Mouse (Mus musculus): Measurements from ENCODE around the gene Gm42420. TPM values are rescaled to one million over a fixed set of nuclear protein-coding genes. Genes with fewer than 3 reads are reported as not detected.

Gm42420 gene
- polyA plus RNA-seq, 1 experiment from 2014 or later: 0.43 TPM

GRCm38 (mm10) chr6:39610207-39610606 lies 24.7 kb downstream of the Gm42420 start:
- Histone ChIP-seq H3K36me3 (ENCODE audit: control insufficient read depth, insufficient read depth, low read length) (0 out of 2 replicates have a peak, but pooled peaks cover 2% of the 10 kb centered on the region), H3K4me3 (replicated peaks; ENCODE audit: low read length) (no peak overlapping the region), H3K9me3 (replicated peaks; ENCODE audit: control insufficient read depth, low read length) (no peaks in the 10 kb centered on the region), H3K27me3 (ENCODE audit: control insufficient read depth, insufficient read depth, low read length) (no peaks in the 10 kb centered on the region), H3K4me1 (ENCODE audit: control insufficient read depth, insufficient read depth, low read length) (no peaks in the 10 kb centered on the region), H3K27ac (ENCODE audit: low read length) (no peak overlapping the region), H3K4me2 (ENCODE audit: low read depth, low read length) (no peak overlapping the region), H3K9ac (ENCODE audit: low read length) (no peak overlapping the region)
- ATAC-seq (ENCODE audit: insufficient read depth, low FRiP score): no peak
- 64% methylated on average over 2 of the region's 2 CpGs for WGBS

GRCm38 (mm10) chr6:39611296-39611695 lies 25.7 kb downstream of the Gm42420 start:
- Histone ChIP-seq H3K4me1 (ENCODE audit: control insufficient read depth, insufficient read depth, low read length) (no peaks in the 10 kb centered on the region), H3K27me3 (ENCODE audit: control insufficient read depth, insufficient read depth, low read length) (no peaks in the 10 kb centered on the region), H3K36me3 (ENCODE audit: control insufficient read depth, insufficient read depth, low read length) (peaks cover 6% of the 10 kb centered on the region; the same call in 1 of the 2 replicates), H3K9me3 (replicated peaks; ENCODE audit: control insufficient read depth, low read length) (no peaks in the 10 kb centered on the region), H3K27ac (ENCODE audit: low read length) (no peak overlapping the region), H3K4me2 (ENCODE audit: low read depth, low read length) (no peak overlapping the region), H3K4me3 (replicated peaks; ENCODE audit: low read length) (no peak overlapping the region), H3K9ac (ENCODE audit: low read length) (no peak overlapping the region)
- ATAC-seq (ENCODE audit: insufficient read depth, low FRiP score): no peak
- WGBS: 93% methylated on average over 2 of the region's 2 CpGs

Other genes starting within 250 kb of the Gm42420 start
- gene Slc37a3, start 208.1 kb upstream of the Gm42420 start, polyA plus RNA-seq (2015; fragmentation: Nextera tagmentation; extraction: Ambion mirVana): 40.6 and 42.3 TPM in 2 replicates
- 5.2 and 6.5 TPM in 2 replicates for gene Rab19, start 204.6 kb upstream of the Gm42420 start, polyA plus RNA-seq (2015; fragmentation: Nextera tagmentation; extraction: Ambion mirVana)
- gene Mkrn1, start 165.3 kb upstream of the Gm42420 start, polyA plus RNA-seq (2015; fragmentation: Nextera tagmentation; extraction: Ambion mirVana): 52.3 and 55.6 TPM in 2 replicates
- gene Dennd2a, start 27.9 kb upstream of the Gm42420 start, polyA plus RNA-seq (2015; fragmentation: Nextera tagmentation; extraction: Ambion mirVana): 10.8 and 10.9 TPM in 2 replicates
- gene Adck2, start 11.9 kb upstream of the Gm42420 start, polyA plus RNA-seq (2015; fragmentation: Nextera tagmentation; extraction: Ambion mirVana): 33.5 and 34.8 TPM in 2 replicates
- gene Ndufb2, start 6.8 kb downstream of the Gm42420 start, polyA plus RNA-seq (2015; fragmentation: Nextera tagmentation; extraction: Ambion mirVana): 307 and 337 TPM in 2 replicates
- 15.7 and 15.8 TPM in 2 replicates for gene Braf, start 139.7 kb downstream of the Gm42420 start, polyA plus RNA-seq (2015; fragmentation: Nextera tagmentation; extraction: Ambion mirVana)
- gene Mrps33, start 225.2 kb downstream of the Gm42420 start, polyA plus RNA-seq (2015; fragmentation: Nextera tagmentation; extraction: Ambion mirVana): 149 and 162 TPM in 2 replicates